Mouse (Mus musculus): Measurements from ENCODE around the gene Gm3646. TPM values are rescaled to one million over a fixed set of nuclear protein-coding genes. Genes with fewer than 3 reads are reported as not detected.

The Gm3646 gene
- polyA plus RNA-seq, 1 experiment from 2014 or later = not detected

Other genes with a start within 250 kb of the Gm3646 start
- 13.5 and 26.3 TPM in 2 replicates for gene Rnf149, start 227.9 kb downstream of the Gm3646 start, polyA plus RNA-seq (2015; fragmentation: Nextera tagmentation; extraction: Ambion mirVana)
- gene Creg2, start 153.9 kb downstream of the Gm3646 start, polyA plus RNA-seq (2015; fragmentation: Nextera tagmentation; extraction: Ambion mirVana) = 0.18 and 0.22 TPM in 2 replicates
- 0.18 TPM in 1 of 2 replicates, not detected in the other for gene Rfx8, start 84.3 kb downstream of the Gm3646 start, polyA plus RNA-seq (2015; fragmentation: Nextera tagmentation; extraction: Ambion mirVana)
- gene Map4k4, start 95.6 kb upstream of the Gm3646 start, polyA plus RNA-seq (2015; fragmentation: Nextera tagmentation; extraction: Ambion mirVana) = 10.1 TPM in 2 replicates

Measured in intestine, embryonic 16.5 days (tissue).